Mouse (Mus musculus): ENCODE measurements around the gene Sergef. TPM values are rescaled to one million over a fixed set of nuclear protein-coding genes. Genes with fewer than 3 reads are reported as not detected.

Gene Sergef
- polyA plus RNA-seq, 1 experiment, result 8.6 TPM

GRCm38 (mm10) chr7:46473141-46473540, 166.5 kb downstream of the Sergef start:
- H3K36me3 ChIP-seq (ENCODE audit: control insufficient read depth, insufficient read depth), result no peaks in the 10 kb centered on the region
- peaks cover 3% of the 10 kb centered on the region for H3K27me3 ChIP-seq (ENCODE audit: control insufficient read depth, insufficient read depth, insufficient read length)
- H3ac ChIP-seq (ENCODE audit: control insufficient read depth, insufficient read length, low read depth), result no peak overlapping the region
- no peaks in the 10 kb centered on the region for H3K79me3 ChIP-seq (ENCODE audit: low read depth)
- H3K79me2 ChIP-seq (ENCODE audit: control insufficient read depth, insufficient read depth), result no peaks in the 10 kb centered on the region
- TF ChIP-seq USF1 (IDR thresholded peaks at IDR 0.05; ENCODE audit: low read depth), result no peak
- H3K4me3 ChIP-seq (ENCODE audit: insufficient read depth, poor library complexity, severe bottlenecking), result no peak overlapping the region

GRCm38 (mm10) chr7:46471054-46471737, 168.4 kb downstream of the Sergef start:
- H3ac ChIP-seq (ENCODE audit: control insufficient read depth, insufficient read length, low read depth), result no peak overlapping the region
- no peak overlapping the region for H3K4me3 ChIP-seq (ENCODE audit: insufficient read depth, poor library complexity, severe bottlenecking)
- H3K79me2 ChIP-seq (ENCODE audit: control insufficient read depth, insufficient read depth), result no peaks in the 10 kb centered on the region
- H3K27me3 ChIP-seq (ENCODE audit: control insufficient read depth, insufficient read depth, insufficient read length), result peaks cover 3% of the 10 kb centered on the region
- TF ChIP-seq CTCF (IDR thresholded peaks at IDR 0.05; ENCODE audit: control insufficient read depth, insufficient read depth, insufficient read length) (no peak), MYOD1 (IDR thresholded peaks at IDR 0.05; ENCODE audit: control insufficient read depth, insufficient read length, low read depth) (no peak), MYOG (IDR thresholded peaks at IDR 0.05; ENCODE audit: control insufficient read depth, extremely low read depth, insufficient read length) (no peak), USF1 (IDR thresholded peaks at IDR 0.05; ENCODE audit: low read depth) (no peak), FOSL1 (IDR thresholded peaks at IDR 0.05; ENCODE audit: insufficient read depth, low read length, poor library complexity, severe bottlenecking) (no peak), MAX (IDR thresholded peaks at IDR 0.05) (no peak), CEBPB (IDR thresholded peaks at IDR 0.05; ENCODE audit: low read depth) (no peak)
- H3K36me3 ChIP-seq (ENCODE audit: control insufficient read depth, insufficient read depth), result no peaks in the 10 kb centered on the region
- no peaks in the 10 kb centered on the region for H3K79me3 ChIP-seq (ENCODE audit: low read depth)

DNA sequence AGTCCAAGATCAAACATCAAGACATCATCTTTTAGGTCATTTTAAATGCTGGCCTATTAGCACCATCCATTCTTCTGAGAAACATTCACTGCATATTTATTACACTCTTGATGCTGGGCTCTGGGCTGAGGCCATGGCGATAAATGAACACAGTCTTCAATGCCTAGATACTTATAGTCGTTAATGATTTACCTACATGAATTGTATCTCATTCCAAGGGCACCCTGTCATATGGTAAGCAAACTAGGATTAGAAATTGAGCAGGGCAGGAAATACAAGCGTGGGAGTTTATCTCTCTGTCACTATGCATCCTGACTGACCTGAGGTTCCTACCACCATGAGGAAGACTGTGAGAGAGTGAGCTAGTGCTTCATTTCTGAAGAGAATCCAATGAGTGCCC, 170.1 kb downstream of the Sergef start:
- peaks cover 3% of the 10 kb centered on the region for H3K27me3 ChIP-seq (ENCODE audit: control insufficient read depth, insufficient read depth, insufficient read length)
- no peak for TF ChIP-seq MYOG (IDR thresholded peaks at IDR 0.05; ENCODE audit: control insufficient read depth, extremely low read depth, insufficient read length)
- TF ChIP-seq MAX (IDR thresholded peaks at IDR 0.05), result no peak
- no peak for TF ChIP-seq CTCF (IDR thresholded peaks at IDR 0.05; ENCODE audit: control insufficient read depth, insufficient read depth, insufficient read length)
- no peak for TF ChIP-seq CEBPB (IDR thresholded peaks at IDR 0.05; ENCODE audit: low read depth)
- H3K4me3 ChIP-seq (ENCODE audit: insufficient read depth, poor library complexity, severe bottlenecking), result no peak overlapping the region
- H3K79me2 ChIP-seq (ENCODE audit: control insufficient read depth, insufficient read depth), result no peaks in the 10 kb centered on the region
- H3ac ChIP-seq (ENCODE audit: control insufficient read depth, insufficient read length, low read depth), result no peak overlapping the region
- H3K79me3 ChIP-seq (ENCODE audit: low read depth), result no peaks in the 10 kb centered on the region
- H3K36me3 ChIP-seq (ENCODE audit: control insufficient read depth, insufficient read depth), result no peaks in the 10 kb centered on the region

DNA sequence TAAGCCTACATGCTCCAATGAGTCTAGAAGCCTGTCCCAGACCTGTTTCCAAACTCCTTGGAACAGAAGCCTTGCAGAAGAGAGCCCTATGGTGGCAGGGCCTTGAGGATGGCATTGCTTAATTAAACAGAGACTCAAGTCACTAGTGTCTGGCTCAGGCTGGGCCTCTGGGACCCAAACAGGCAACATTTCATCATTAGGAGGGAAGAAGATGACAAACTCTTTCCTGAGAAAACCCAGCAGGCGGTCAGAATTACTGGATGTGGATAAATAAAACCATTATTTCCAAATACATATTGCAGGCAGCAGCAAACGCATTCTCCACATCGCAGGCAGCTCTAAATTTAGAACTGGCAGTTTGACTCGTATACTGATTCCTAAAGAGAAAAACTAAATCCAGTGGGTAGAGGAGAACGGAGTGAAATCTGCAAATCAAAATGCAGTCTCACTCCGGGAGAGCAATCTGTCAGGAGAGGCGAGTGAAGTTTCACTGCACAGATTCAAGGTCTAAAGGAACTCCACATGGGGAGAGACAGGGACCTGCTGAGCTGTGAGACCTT, 173.1 kb downstream of the Sergef start:
- H3K36me3 ChIP-seq (ENCODE audit: control insufficient read depth, insufficient read depth), result no peaks in the 10 kb centered on the region
- H3K79me3 ChIP-seq (ENCODE audit: low read depth), result no peaks in the 10 kb centered on the region
- H3ac ChIP-seq (ENCODE audit: control insufficient read depth, insufficient read length, low read depth), result no peak overlapping the region
- peaks cover 12% of the 10 kb centered on the region for H3K27me3 ChIP-seq (ENCODE audit: control insufficient read depth, insufficient read depth, insufficient read length)
- H3K79me2 ChIP-seq (ENCODE audit: control insufficient read depth, insufficient read depth), result no peaks in the 10 kb centered on the region
- no peak for TF ChIP-seq MAX (IDR thresholded peaks at IDR 0.05)
- no peak for TF ChIP-seq CEBPB (IDR thresholded peaks at IDR 0.05; ENCODE audit: low read depth)
- TF ChIP-seq MYOG (IDR thresholded peaks at IDR 0.05; ENCODE audit: control insufficient read depth, extremely low read depth, insufficient read length), result no peak
- TF ChIP-seq FOSL1 (IDR thresholded peaks at IDR 0.05; ENCODE audit: insufficient read depth, low read length, poor library complexity, severe bottlenecking), result no peak
- no peak for TF ChIP-seq USF1 (IDR thresholded peaks at IDR 0.05; ENCODE audit: low read depth)
- TF ChIP-seq CTCF (IDR thresholded peaks at IDR 0.05; ENCODE audit: control insufficient read depth, insufficient read depth, insufficient read length), result no peak
- H3K4me3 ChIP-seq (ENCODE audit: insufficient read depth, poor library complexity, severe bottlenecking), result no peak overlapping the region

- no peak overlapping the region for H3K4me3 ChIP-seq (ENCODE audit: insufficient read depth, poor library complexity, severe bottlenecking)
- H3ac ChIP-seq (ENCODE audit: control insufficient read depth, insufficient read length, low read depth), result no peak overlapping the region
These were observed 176.5 kb downstream of the Sergef start for GRCm38 (mm10) chr7:46463136-46463535.

GRCm38 (mm10) chr7:46462287-46462686, 177.3 kb downstream of the Sergef start:
- H3K36me3 ChIP-seq (ENCODE audit: control insufficient read depth, insufficient read depth), result no peaks in the 10 kb centered on the region
- no peaks in the 10 kb centered on the region for H3K79me2 ChIP-seq (ENCODE audit: control insufficient read depth, insufficient read depth)
- TF ChIP-seq USF1 (IDR thresholded peaks at IDR 0.05; ENCODE audit: low read depth) (no peak), MYOD1 (IDR thresholded peaks at IDR 0.05; ENCODE audit: control insufficient read depth, insufficient read length, low read depth) (no peak), CTCF (IDR thresholded peaks at IDR 0.05; ENCODE audit: control insufficient read depth, insufficient read depth, insufficient read length) (no peak), MAX (IDR thresholded peaks at IDR 0.05) (no peak), FOSL1 (IDR thresholded peaks at IDR 0.05; ENCODE audit: insufficient read depth, low read length, poor library complexity, severe bottlenecking) (no peak), CEBPB (IDR thresholded peaks at IDR 0.05; ENCODE audit: low read depth) (no peak), MYOG (IDR thresholded peaks at IDR 0.05; ENCODE audit: control insufficient read depth, extremely low read depth, insufficient read length) (no peak)
- H3K79me3 ChIP-seq (ENCODE audit: low read depth), result no peaks in the 10 kb centered on the region
- peaks cover 9% of the 10 kb centered on the region for H3K27me3 ChIP-seq (ENCODE audit: control insufficient read depth, insufficient read depth, insufficient read length)
- H3K4me3 ChIP-seq (ENCODE audit: insufficient read depth, poor library complexity, severe bottlenecking), result no peak overlapping the region
- H3ac ChIP-seq (ENCODE audit: control insufficient read depth, insufficient read length, low read depth), result no peak overlapping the region

More at GRCm38 (mm10) chr7:46463136-46463535, 176.5 kb downstream of the Sergef start:
- H3K27me3 ChIP-seq (ENCODE audit: control insufficient read depth, insufficient read depth, insufficient read length), result peaks cover 9% of the 10 kb centered on the region
- no peaks in the 10 kb centered on the region for H3K79me3 ChIP-seq (ENCODE audit: low read depth)
- H3K79me2 ChIP-seq (ENCODE audit: control insufficient read depth, insufficient read depth), result no peaks in the 10 kb centered on the region
- TF ChIP-seq MYOD1 (IDR thresholded peaks at IDR 0.05; ENCODE audit: control insufficient read depth, insufficient read length, low read depth) (no peak), MAX (IDR thresholded peaks at IDR 0.05) (no peak), FOSL1 (IDR thresholded peaks at IDR 0.05; ENCODE audit: insufficient read depth, low read length, poor library complexity, severe bottlenecking) (no peak), USF1 (IDR thresholded peaks at IDR 0.05; ENCODE audit: low read depth) (no peak), CEBPB (IDR thresholded peaks at IDR 0.05; ENCODE audit: low read depth) (no peak), MYOG (IDR thresholded peaks at IDR 0.05; ENCODE audit: control insufficient read depth, extremely low read depth, insufficient read length) (no peak), CTCF (IDR thresholded peaks at IDR 0.05; ENCODE audit: control insufficient read depth, insufficient read depth, insufficient read length) (no peak)
- H3K36me3 ChIP-seq (ENCODE audit: control insufficient read depth, insufficient read depth), result no peaks in the 10 kb centered on the region

Data from C2C12 (cell line).